Mouse (Mus musculus) liver, embryonic 15.5 days (tissue): ENCODE data around the gene Hist1h2bm. TPM values are rescaled to one million over a fixed set of nuclear protein-coding genes. Genes with fewer than 3 reads are reported as not detected.
"Not testable (repeated sequence)": the region's sequence is repeated elsewhere in the genome, so short reads cannot be mapped to it uniquely, and the experiment has no call there.

ENCODE experiments used
- ATAC-seq: fragments of 200-750 bp; cut with Nextera tagmentation; 2 replicates; pipeline ENCODE4 v1.8.0; 2017; ENCODE audit warnings: moderate number of reproducible peaks, mild to moderate bottlenecking, moderate library complexity; ENCODE audit not compliant: insufficient read depth
- H3K27ac ChIP-seq: fragments of 300-500 bp; sonication (generic); replicated peaks from 2 replicates; pipeline ENCODE4 v1.5.1; 2015; ENCODE audit warnings: mild to moderate bottlenecking, inconsistent platforms
- H3K27me3 ChIP-seq: fragments of 300-500 bp; sonication (generic); 2 replicates; pipeline ENCODE4 v1.6.1; 2015; ENCODE audit warnings: mild to moderate bottlenecking, inconsistent platforms
- H3K36me3 ChIP-seq: fragments of 300-500 bp; sonication (generic); replicated peaks from 2 replicates; pipeline ENCODE4 v1.6.1; 2015; ENCODE audit warnings: moderate library complexity, mild to moderate bottlenecking, inconsistent platforms
- H3K4me1 ChIP-seq: fragments of 300-500 bp; sonication (generic); replicated peaks from 2 replicates; pipeline ENCODE4 v1.6.1; 2015; ENCODE audit warnings: inconsistent platforms
- H3K4me2 ChIP-seq: fragments of 300-500 bp; sonication (generic); 2 replicates; pipeline ENCODE4 v1.6.1; 2015; ENCODE audit warnings: moderate library complexity, mild to moderate bottlenecking, inconsistent platforms
- H3K4me3 ChIP-seq: fragments of 300-500 bp; sonication (generic); replicated peaks from 2 replicates; pipeline ENCODE4 v1.5.1; 2015; ENCODE audit warnings: mild to moderate bottlenecking, inconsistent platforms
- H3K9ac ChIP-seq: fragments of 300-500 bp; sonication (generic); 2 replicates; pipeline ENCODE4 v1.6.1; 2015; ENCODE audit warnings: moderate library complexity, mild to moderate bottlenecking, inconsistent platforms
- H3K9me3 ChIP-seq: fragments of 300-500 bp; sonication (generic); replicated peaks from 2 replicates; pipeline ENCODE4 v1.6.1; 2016; ENCODE audit warnings: inconsistent platforms
- WGBS: fragments of 180-500 bp; shearing (Covaris S2); methylation state at CpG from one replicate; pipeline ENCODE4 v1.1.7; 2015; ENCODE audit warnings: mixed read lengths; ENCODE audit not compliant: insufficient replicate concordance; 5-methylcytosine and 5-hydroxymethylcytosine counted together
- polyA plus RNA-seq: library from polyadenylated mRNA; unstranded; fragments of >200 nt; fragmentation: Nextera tagmentation; extraction: Ambion mirVana; gene quantifications from 2 replicates; pipeline ENCODE4 v1.2.1, GENCODE M21; 2015

The Hist1h2bm gene
- polyA plus RNA-seq = 7.6 and 8.8 TPM in 2 replicates

DNA sequence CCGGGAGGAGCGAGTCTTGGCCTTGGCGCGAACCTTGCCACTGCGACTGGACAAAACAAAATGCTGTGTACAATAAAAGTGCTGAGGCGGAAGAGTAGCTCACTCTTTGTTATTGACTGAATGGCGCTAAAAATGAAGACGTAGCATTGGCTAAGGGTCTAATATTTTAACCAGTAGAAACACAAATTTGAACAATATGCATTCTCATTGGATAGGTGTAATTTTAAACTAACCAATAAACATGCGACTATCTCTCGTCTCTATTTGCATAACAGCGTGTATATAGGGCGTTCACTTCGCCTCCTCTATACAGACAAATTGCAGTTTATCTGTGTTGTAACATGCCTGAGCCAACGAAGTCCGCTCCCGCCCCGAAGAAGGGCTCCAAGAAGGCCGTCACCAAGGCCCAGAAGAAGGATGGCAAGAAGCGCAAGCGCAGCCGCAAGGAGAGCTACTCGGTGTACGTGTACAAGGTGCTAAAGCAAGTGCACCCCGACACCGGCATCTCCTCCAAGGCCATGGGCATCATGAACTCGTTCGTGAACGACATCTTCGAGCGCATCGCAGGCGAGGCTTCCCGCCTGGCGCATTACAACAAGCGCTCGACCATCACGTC is at the start of gene Hist1h2bm:
Gene Hist1h2bm, plus strand, starts transcription at position 288 of the 616 bp plus-strand sequence.
- not testable (repeated sequence) for H3K9me3 ChIP-seq, H3K27me3 ChIP-seq, H3K36me3 ChIP-seq
- H3K9ac ChIP-seq = peak within 1 kb of the TSS; percentile 80
- under 1% methylated on average over 37 of the region's 37 CpGs for WGBS
- peak within 1 kb of the TSS; percentile 95 for H3K27ac ChIP-seq
- peaks cover 46% of the 10 kb centered on the region for H3K4me1 ChIP-seq
- peak within 1 kb of the TSS; percentile 83 for H3K4me2 ChIP-seq
- H3K4me3 ChIP-seq = peak within 1 kb of the TSS; percentile 60
- peak; percentile 90 for ATAC-seq

DNA sequence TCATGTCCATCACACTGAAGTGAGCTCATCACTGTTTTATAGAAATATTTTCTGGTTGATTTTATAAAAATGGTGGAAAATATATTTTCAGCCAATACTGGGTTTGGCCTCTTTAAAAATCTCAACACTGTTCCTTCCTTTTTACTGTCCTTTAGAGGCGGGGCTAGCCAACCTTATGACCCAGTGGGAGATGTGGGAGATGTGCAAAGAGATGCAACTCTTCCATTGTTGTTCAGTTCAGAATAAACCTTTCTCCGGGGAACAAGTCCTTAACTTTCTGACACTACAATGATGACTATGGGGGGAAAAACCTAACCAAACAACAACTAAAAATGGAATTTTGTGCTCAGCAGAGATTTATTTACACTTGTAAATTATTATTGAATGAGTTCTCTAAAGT is 44.5 kb upstream of the Hist1h2bm start, which contains the start of gene Olfr1360:
Gene Olfr1360, minus strand, starts transcription at position 101 of the 400 bp plus-strand sequence.
- no peak for ATAC-seq
- Histone ChIP-seq H3K27ac (no peak within 1 kb of the TSS), H3K4me1 (no peaks in the 10 kb centered on the region), H3K4me2 (no peak within 1 kb of the TSS), H3K9ac (no peak within 1 kb of the TSS), H3K36me3 (no peaks in the 10 kb centered on the region), H3K4me3 (no peak within 1 kb of the TSS), H3K9me3 (no peaks in the 10 kb centered on the region), H3K27me3 (no peaks in the 10 kb centered on the region; the same call in 1 of the 2 replicates)
- WGBS = 54% methylated on average over 2 of the region's 2 CpGs

DNA sequence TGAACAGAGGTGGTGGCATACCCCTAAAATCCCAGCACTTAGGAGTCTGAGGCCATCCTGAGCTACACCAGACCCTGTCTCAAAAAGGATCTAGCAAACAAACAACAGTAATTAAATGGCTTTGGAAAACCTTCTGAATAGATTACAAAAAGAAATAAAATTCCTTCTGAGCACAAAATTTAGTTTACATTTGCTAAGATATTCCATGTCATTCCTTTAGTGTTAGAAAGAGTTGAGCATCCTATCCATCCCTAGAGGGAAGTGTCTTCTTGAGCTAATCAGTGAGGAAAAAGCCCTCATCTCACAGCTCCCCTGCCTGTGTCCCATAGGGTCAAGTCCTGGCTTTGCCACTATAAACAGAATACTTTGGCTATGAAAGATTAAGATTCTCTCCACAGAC is 24.0 kb upstream of the Hist1h2bm start, which contains the start of gene Olfr1359:
Gene Olfr1359, plus strand, starts transcription at position 301 of the 400 bp plus-strand sequence.
- H3K4me3 ChIP-seq = no peak within 1 kb of the TSS
- no peaks in the 10 kb centered on the region for H3K36me3 ChIP-seq
- no peak within 1 kb of the TSS for H3K9ac ChIP-seq
- H3K27me3 ChIP-seq = peaks cover 15% of the 10 kb centered on the region
- no peaks in the 10 kb centered on the region for H3K9me3 ChIP-seq
- no peaks in the 10 kb centered on the region for H3K4me1 ChIP-seq
- ATAC-seq = no peak
- no peak within 1 kb of the TSS for H3K27ac ChIP-seq
- no peak within 1 kb of the TSS for H3K4me2 ChIP-seq

DNA sequence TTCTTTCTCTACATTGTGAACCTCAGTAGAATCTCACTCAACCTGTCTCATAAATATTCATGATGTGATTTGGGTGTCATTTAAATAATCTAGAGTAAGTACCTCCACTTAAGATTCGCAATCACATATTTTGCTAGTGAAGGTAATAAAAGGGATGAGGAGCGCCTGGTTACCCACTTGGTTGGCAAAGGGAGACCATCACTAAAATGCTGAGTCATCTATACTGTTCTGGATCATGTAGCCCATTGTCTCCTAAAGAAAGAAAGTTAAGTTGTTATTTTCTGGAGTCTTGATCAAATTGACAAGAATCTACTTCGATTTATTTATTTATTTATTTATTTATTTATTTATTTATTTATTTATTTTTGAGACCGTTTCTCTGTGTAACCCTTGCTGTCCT is 15.2 kb upstream of the Hist1h2bm start:
- Histone ChIP-seq H3K9ac (no peak overlapping the region), H3K4me2 (no peak overlapping the region), H3K27ac (no peak overlapping the region), H3K27me3 (0 out of 2 replicates have a peak, but pooled peaks cover 7% of the 10 kb centered on the region), H3K36me3 (no peaks in the 10 kb centered on the region), H3K9me3 (no peaks in the 10 kb centered on the region), H3K4me1 (peaks cover 8% of the 10 kb centered on the region), H3K4me3 (no peak overlapping the region)
- no peak for ATAC-seq
- 49% methylated on average over 4 of the region's 4 CpGs for WGBS

DNA sequence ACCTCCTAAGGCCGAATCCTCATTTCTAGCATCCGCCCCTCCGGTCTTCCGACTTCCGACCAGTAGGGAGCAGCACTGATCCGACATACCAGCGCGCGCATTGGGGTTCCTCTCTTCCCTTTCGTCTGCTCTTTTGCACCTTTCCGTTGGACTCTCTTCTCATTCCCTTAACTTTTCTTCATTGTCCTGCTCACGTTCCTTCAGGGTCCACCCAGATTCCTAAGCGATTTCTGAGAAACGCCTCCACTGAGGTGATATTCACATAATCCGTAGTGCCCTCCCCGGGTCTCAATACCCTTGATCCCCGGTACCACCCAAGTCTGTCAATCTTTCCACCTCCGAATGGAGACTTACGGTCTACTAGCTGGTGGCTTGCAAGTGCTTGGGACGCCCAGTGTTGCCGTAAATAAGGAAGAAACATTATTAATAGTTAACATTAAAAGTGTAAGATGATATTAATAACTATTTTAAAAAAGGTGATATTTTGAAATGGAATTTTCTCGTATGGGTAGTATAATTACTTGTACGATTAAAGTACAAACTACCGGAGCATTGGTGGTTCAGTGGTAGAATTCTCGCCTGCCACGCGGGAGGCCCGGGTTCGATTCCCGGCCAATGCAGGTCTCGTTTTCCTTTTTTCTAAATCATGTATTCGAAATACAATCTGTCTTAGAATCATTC is 11.7 kb upstream of the Hist1h2bm start:
- Histone ChIP-seq H3K4me3 (peak overlapping the region; percentile 72), H3K9ac (peak overlapping the region; percentile 63), H3K4me2 (peak overlapping the region; percentile 84), H3K4me1 (peaks cover 27% of the 10 kb centered on the region), H3K9me3 (no peaks in the 10 kb centered on the region), H3K27ac (peak overlapping the region; percentile 85), H3K36me3 (no peaks in the 10 kb centered on the region), H3K27me3 (no peaks in the 10 kb centered on the region)
- WGBS = under 1% methylated on average over 32 of the region's 32 CpGs
- peak; percentile 74 for ATAC-seq

DNA sequence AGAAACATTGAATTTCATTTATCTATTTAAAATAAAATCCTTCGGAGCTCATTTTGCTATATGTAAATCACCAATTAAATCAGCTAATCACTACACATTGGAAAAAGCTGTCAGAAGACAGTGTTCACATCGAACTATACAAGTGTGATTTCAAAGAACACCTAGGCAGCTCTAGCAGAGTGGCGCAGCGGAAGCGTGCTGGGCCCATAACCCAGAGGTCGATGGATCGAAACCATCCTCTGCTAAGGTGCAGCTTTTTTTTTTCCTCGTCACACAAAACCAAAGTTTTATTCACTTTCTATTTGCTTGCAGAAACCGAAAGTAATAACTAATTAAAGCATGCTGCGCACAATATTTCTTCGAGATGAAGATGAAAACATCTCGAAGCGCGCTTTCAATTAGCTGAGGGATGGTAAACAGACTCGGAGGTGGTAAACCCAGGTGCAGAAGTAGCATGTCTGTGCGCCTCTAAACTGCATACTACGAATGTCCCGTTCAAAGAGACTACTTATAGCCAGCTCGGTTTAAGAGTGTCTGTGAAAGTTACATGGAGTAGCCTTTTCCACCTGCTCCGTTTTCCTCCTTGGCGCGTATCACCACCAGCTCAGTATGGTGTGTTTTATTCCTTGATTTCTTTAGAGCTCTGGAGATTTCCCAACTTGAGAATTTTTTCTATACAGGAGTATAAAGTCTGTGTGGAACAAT is 10.9 kb upstream of the Hist1h2bm start:
- 2% methylated on average over 22 of the region's 22 CpGs for WGBS
- peak overlapping the region; percentile 45; the same call in 1 of the 2 replicates for H3K27ac ChIP-seq

DNA sequence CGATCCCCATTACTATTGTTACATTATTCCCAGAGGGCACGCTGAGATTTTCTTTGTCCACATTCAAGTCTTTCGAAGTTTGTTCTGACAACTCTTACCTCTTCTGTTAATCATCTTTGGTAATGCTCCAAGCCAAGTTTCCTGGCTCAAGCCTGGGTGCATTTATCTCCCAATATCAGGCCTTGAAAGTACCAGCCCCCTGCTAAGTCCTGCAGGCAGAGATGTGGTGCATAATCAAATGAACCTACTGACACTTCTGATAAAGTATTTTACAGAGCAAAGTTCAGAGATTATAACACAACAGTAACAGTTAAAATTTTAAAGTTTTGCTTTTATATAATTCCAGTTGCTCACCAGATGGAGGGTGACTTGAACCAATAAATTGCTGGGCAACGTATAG is 10.1 kb upstream of the Hist1h2bm start:
- Histone ChIP-seq H3K9ac (peak overlapping the region; percentile 64; the same call in 1 of the 2 replicates), H3K4me2 (peak overlapping the region; percentile 84), H3K27me3 (no peaks in the 10 kb centered on the region), H3K27ac (peak overlapping the region; percentile 45; the same call in 1 of the 2 replicates), H3K9me3 (no peaks in the 10 kb centered on the region), H3K4me3 (peak overlapping the region; percentile 63), H3K36me3 (no peaks in the 10 kb centered on the region), H3K4me1 (peaks cover 32% of the 10 kb centered on the region)
- ATAC-seq = no peak
- 13% methylated on average over 4 of the region's 4 CpGs for WGBS

More for the DNA sequence above, 10.9 kb upstream of the Hist1h2bm start:
- peak overlapping the region; percentile 64 for H3K9ac ChIP-seq
- peaks cover 32% of the 10 kb centered on the region for H3K4me1 ChIP-seq
- H3K36me3 ChIP-seq = no peaks in the 10 kb centered on the region
- peak; percentile 40 for ATAC-seq
- peak overlapping the region; percentile 63 for H3K4me3 ChIP-seq
- no peaks in the 10 kb centered on the region for H3K9me3 ChIP-seq
- no peaks in the 10 kb centered on the region for H3K27me3 ChIP-seq
- peak overlapping the region; percentile 84 for H3K4me2 ChIP-seq

DNA sequence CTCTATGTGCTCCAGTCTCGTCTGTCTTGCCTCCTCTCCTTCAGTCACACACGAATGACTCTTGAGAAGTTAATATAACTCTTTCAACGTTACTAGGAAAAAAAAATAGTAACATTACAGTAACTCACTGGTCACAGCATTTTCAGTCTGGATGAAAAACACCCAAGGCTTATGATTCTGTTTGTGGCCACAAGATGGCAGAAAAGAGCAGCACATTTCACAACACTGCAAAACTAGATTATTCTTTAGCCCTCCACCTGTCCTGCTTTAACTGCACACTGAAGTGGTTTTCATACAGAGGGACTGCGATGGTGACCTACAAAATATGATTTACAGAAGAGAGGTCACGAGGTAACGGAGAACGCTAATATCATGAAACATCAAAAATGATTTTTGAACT is 7.1 kb upstream of the Hist1h2bm start:
- Histone ChIP-seq H3K9me3 (no peaks in the 10 kb centered on the region), H3K4me1 (peaks cover 51% of the 10 kb centered on the region), H3K4me3 (peak overlapping the region; percentile 62), H3K27me3 (no peaks in the 10 kb centered on the region), H3K36me3 (no peaks in the 10 kb centered on the region), H3K9ac (peak overlapping the region; percentile 81), H3K4me2 (peak overlapping the region; percentile 90), H3K27ac (peak overlapping the region; percentile 95)
- WGBS = under 1% methylated on average over 7 of the region's 7 CpGs
- no peak for ATAC-seq

DNA sequence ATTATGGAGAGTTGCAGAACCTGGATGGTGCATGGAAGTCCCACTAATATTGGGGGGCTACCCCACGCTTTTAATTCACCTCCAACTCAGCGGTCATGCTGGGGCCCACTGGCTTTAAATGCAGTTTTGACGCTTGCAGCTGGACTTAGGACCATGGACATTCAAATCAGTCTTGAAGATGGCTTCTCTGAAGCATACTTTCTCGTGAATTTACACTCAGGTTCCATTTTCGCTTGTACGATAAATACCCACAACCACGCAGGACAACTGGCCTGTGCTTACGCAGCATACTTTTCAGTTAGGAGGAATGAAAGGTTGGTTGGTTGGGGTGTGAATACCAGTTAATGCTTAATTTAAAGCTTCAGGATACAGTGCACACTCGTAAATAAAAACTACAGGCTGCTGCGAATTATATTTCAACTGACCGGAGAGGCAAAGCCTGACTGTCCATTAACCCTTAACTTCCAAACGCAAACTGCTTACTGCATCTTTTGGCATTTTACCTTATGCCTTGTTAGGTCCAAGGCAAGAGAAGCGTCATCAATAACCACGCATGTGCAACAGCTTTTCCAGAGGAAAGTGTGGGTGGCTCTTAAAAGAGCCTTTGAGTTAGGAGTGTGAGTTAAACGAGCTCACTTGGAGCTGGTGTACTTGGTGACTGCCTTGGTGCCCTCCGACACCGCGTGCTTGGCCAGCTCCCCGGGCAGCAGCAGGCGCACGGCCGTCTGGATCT is 6.5 kb upstream of the Hist1h2bm start:
- Histone ChIP-seq H3K9ac (peak overlapping the region; percentile 81), H3K27ac (peak overlapping the region; percentile 95), H3K36me3 (no peaks in the 10 kb centered on the region), H3K4me2 (peak overlapping the region; percentile 90), H3K9me3 (no peaks in the 10 kb centered on the region), H3K4me1 (peaks cover 57% of the 10 kb centered on the region), H3K4me3 (peak overlapping the region; percentile 62), H3K27me3 (no peaks in the 10 kb centered on the region)
- WGBS = under 1% methylated on average over 22 of the region's 22 CpGs
- peak; percentile 2 for ATAC-seq

DNA sequence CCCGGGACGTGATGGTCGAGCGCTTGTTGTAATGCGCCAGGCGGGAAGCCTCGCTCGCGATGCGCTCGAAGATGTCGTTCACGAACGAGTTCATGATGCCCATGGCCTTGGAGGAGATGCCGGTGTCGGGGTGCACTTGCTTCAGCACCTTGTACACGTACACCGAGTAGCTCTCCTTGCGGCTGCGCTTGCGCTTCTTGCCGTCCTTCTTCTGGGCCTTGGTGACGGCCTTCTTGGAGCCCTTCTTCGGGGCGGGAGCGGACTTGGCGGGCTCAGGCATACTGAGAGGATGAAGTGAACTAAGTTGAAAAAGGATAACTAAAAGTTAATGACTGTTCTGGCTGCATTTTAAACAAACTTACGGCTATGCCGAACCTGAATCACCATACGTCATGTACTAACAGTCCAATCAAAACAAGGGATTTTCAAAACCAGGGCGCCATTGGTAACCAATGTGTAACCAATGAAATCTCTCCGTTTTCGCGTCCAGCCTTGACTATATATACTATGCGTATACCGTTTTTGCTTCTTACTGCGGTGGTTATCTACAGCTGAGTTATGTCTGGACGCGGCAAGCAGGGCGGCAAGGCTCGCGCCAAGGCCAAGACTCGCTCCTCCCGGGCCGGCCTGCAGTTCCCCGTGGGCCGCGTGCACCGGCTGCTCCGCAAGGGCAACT is 5.8 kb upstream of the Hist1h2bm start, which contains the start of the genes Hist1h2bl and Hist1h2ai:
Gene Hist1h2bl, minus strand, starts transcription at position 280 of the 676 bp plus-strand sequence.
Gene Hist1h2ai, plus strand, starts transcription at position 559 of the 676 bp plus-strand sequence.
- Histone ChIP-seq H3K4me1 (peaks cover 62% of the 10 kb centered on the region), H3K4me3 (peak within 1 kb of the TSS; percentile 62), H3K9ac (peak within 1 kb of the TSS; percentile 81), H3K4me2 (peak within 1 kb of the TSS; percentile 90), H3K27ac (peak within 1 kb of the TSS; percentile 95)
- H3K9me3 ChIP-seq, H3K36me3 ChIP-seq, H3K27me3 ChIP-seq: not testable (repeated sequence)
- ATAC-seq = peak; percentile 81
- WGBS = 0% methylated on average over 35 of the region's 50 CpGs
